Mouse (Mus musculus): ENCODE data around the gene Gm21366.
"Not testable (repeated sequence)": the region's sequence is repeated elsewhere in the genome, so short reads cannot be mapped to it uniquely, and the experiment has no call there.

Gm21366 gene

GRCm38 (mm10) chrY:22861156-22861555, at the start of gene Gm21366:
Gene Gm21366 (minus strand): TSS chrY:22861256.
- in situ Hi-C loops (cut with MboI, MseI), result not testable (repeated sequence)

Measured in T-helper 17 cell (primary cell).